Mouse (Mus musculus) lung, postnatal 0 days (tissue): ENCODE measurements at regions not wholly inside any gene's neighbourhood (a gene's known extent, or its start where the extent isn't known, plus 50 kb on each side); places are given as distances from the start of the nearest gene placed in this dataset.
A peak's percentile ranks its signal among the peaks of the same experiment; 100 is the strongest.

Source experiments
- ATAC-seq: fragments of 200-750 bp; cut with Nextera tagmentation; 2 replicates; pipeline ENCODE4 v1.8.0; 2017; ENCODE audit warnings: moderate library complexity
- DNase-seq: peaks from one replicate; pipeline ENCODE4 v3.0.0-alpha.2; 2016; ENCODE audit warnings: low spot score
- H3K27ac ChIP-seq: fragments of 300-500 bp; sonication (generic); 2 replicates; pipeline ENCODE4 v1.5.1; 2014; ENCODE audit warnings: antibody characterized with exemption, mild to moderate bottlenecking, low read length, mixed read lengths
- H3K27me3 ChIP-seq: fragments of 300-500 bp; sonication (generic); replicated peaks from 2 replicates; pipeline ENCODE4 v1.6.1; 2014; ENCODE audit warnings: low read length, mixed read lengths; ENCODE audit not compliant: insufficient read depth
- H3K36me3 ChIP-seq: fragments of 300-500 bp; sonication (generic); 2 replicates; pipeline ENCODE4 v1.6.1; 2014; ENCODE audit warnings: low read length, mixed read lengths; ENCODE audit not compliant: insufficient read depth
- H3K4me1 ChIP-seq: fragments of 300-500 bp; sonication (generic); 2 replicates; pipeline ENCODE4 v1.6.1; 2014; ENCODE audit warnings: antibody characterized with exemption, low read depth, low read length, mixed read lengths; ENCODE audit not compliant: insufficient read depth
- H3K4me2 ChIP-seq: fragments of 300-500 bp; sonication (generic); replicated peaks from 2 replicates; pipeline ENCODE4 v1.6.1; 2014; ENCODE audit warnings: low read depth, mild to moderate bottlenecking, low read length, moderate library complexity, mixed read lengths
- H3K4me3 ChIP-seq: fragments of 300-500 bp; sonication (generic); 2 replicates; pipeline ENCODE4 v1.5.1; 2014; ENCODE audit warnings: low read depth, low read length
- H3K9ac ChIP-seq: fragments of 300-500 bp; sonication (generic); replicated peaks from 2 replicates; pipeline ENCODE4 v1.6.1; 2014; ENCODE audit warnings: low read depth, mild to moderate bottlenecking
- H3K9me3 ChIP-seq: fragments of 300-500 bp; sonication (generic); 2 replicates; pipeline ENCODE4 v1.6.1; 2016; ENCODE audit warnings: low read length, mixed read lengths
- CTCF ChIP-seq: IDR thresholded peaks from 2 replicates; pipeline ENCODE4 v1.5.1; 2016; ENCODE audit warnings: antibody characterized with exemption, mild to moderate bottlenecking
- EP300 ChIP-seq: IDR thresholded peaks from 2 replicates; pipeline ENCODE4 v1.6.1; 2016; ENCODE audit warnings: antibody characterized with exemption, mild to moderate bottlenecking, control low read depth
- WGBS: fragments of 180-500 bp; shearing (Covaris S2); extraction: QIAGEN DNeasy Blood & Tissue Kit; methylation state at CpG from one replicate; pipeline ENCODE4 v1.1.7; 2014; 5-methylcytosine and 5-hydroxymethylcytosine counted together

GRCm38 (mm10) chr1:47310572-47311075 lies 418.0 kb upstream of the Slc39a10 start:
- Histone ChIP-seq H3K9ac (no peak overlapping the region), H3K9me3 (no peaks in the 10 kb centered on the region), H3K27me3 (no peaks in the 10 kb centered on the region), H3K4me1 (no peaks in the 10 kb centered on the region), H3K4me3 (no peak overlapping the region), H3K4me2 (no peak overlapping the region), H3K36me3 (no peaks in the 10 kb centered on the region), H3K27ac (no peak overlapping the region)
- WGBS = 70% methylated on average over 2 of the region's 2 CpGs
- no peak for DNase-seq
- TF ChIP-seq CTCF (no peak), EP300 (no peak)
- ATAC-seq = no peak

GRCm38 (mm10) chr1:47306961-47307360 lies 414.3 kb upstream of the Slc39a10 start:
- Histone ChIP-seq H3K36me3 (no peaks in the 10 kb centered on the region), H3K27me3 (no peaks in the 10 kb centered on the region), H3K4me3 (no peak overlapping the region), H3K9me3 (no peaks in the 10 kb centered on the region), H3K9ac (no peak overlapping the region), H3K4me2 (no peak overlapping the region), H3K4me1 (no peaks in the 10 kb centered on the region), H3K27ac (no peak overlapping the region)
- DNase-seq (no peak), ATAC-seq (no peak)
- TF ChIP-seq EP300 (no peak), CTCF (no peak)

DNA sequence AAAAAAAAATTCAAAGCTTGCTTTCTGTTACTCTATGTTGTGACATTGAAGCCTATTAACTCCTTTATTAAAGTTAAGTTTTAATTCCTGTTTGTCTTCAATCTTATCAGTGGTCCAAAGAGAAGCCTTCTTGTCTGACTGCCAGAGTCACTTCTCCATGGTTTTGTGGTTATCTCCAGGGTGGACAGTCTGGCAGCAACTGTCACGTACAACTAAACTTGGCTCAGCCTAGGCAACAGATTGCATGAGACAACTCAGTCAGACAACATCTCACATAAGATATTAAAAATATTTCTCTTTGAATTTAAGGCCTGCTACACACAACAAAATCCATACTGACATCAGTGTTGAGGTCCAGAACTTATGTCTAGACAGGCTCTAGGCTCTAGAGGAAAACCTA lies 406.7 kb upstream of the Slc39a10 start:
- DNase-seq (no peak), ATAC-seq (no peak)
- WGBS = 73% methylated on average over 1 of the region's 1 CpGs
- Histone ChIP-seq H3K4me3 (no peak overlapping the region), H3K27ac (no peak overlapping the region), H3K4me1 (no peaks in the 10 kb centered on the region), H3K36me3 (no peaks in the 10 kb centered on the region), H3K4me2 (no peak overlapping the region), H3K27me3 (no peaks in the 10 kb centered on the region), H3K9me3 (no peaks in the 10 kb centered on the region), H3K9ac (no peak overlapping the region)
- TF ChIP-seq EP300 (no peak), CTCF (no peak)

GRCm38 (mm10) chr1:47285639-47286038 lies 393.0 kb upstream of the Slc39a10 start:
- TF ChIP-seq CTCF = no peak
- TF ChIP-seq EP300 = no peak
- WGBS = 66% methylated on average over 1 of the region's 1 CpGs
- Histone ChIP-seq H3K4me3 (no peak overlapping the region), H3K4me2 (no peak overlapping the region), H3K9me3 (no peaks in the 10 kb centered on the region), H3K9ac (no peak overlapping the region), H3K27me3 (no peaks in the 10 kb centered on the region), H3K27ac (no peak overlapping the region), H3K4me1 (no peaks in the 10 kb centered on the region), H3K36me3 (no peaks in the 10 kb centered on the region)
- no peak for ATAC-seq
- DNase-seq = no peak

DNA sequence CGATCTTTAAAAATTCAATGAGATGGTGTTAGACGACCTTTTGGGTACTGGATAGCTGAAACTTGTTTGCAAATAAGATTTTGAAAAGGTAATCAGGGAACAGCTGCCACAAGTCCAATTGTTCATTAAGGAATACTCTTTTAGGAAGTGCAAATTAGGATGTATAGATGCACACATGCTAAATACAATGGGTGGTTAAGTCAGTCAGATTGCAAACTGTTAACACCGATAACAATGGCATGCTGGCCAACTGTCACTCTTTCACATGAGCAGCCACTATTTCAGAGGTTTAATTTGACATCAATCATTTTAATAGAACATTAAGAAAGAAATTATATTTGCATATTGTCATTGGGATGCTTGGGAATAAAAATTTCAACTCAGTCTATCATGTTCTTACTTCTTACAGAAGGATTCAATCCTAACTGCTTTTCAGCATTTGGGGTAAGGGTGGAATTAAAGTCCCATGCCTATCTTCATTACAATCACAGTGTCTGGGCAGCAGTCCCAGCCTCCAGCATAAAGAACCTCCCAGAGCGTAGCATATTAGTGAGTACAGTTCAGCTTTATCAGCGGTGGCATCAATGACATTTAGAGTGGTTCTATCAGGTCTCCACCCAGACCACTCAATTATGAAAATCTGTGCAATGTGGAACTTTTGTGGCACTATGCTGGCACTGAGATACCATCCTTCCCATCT lies 385.8 kb upstream of the Slc39a10 start:
- no peak for DNase-seq
- WGBS = 70% methylated on average over 5 of the region's 5 CpGs
- H3K4me3 ChIP-seq = no peak overlapping the region
- H3K9ac ChIP-seq = no peak overlapping the region
- no peaks in the 10 kb centered on the region for H3K9me3 ChIP-seq
- H3K27ac ChIP-seq = no peak overlapping the region
- H3K36me3 ChIP-seq = no peaks in the 10 kb centered on the region
- H3K4me1 ChIP-seq = no peaks in the 10 kb centered on the region
- ATAC-seq = no peak
- TF ChIP-seq EP300 (no peak), CTCF (no peak)
- no peaks in the 10 kb centered on the region for H3K27me3 ChIP-seq
- H3K4me2 ChIP-seq = no peak overlapping the region

DNA sequence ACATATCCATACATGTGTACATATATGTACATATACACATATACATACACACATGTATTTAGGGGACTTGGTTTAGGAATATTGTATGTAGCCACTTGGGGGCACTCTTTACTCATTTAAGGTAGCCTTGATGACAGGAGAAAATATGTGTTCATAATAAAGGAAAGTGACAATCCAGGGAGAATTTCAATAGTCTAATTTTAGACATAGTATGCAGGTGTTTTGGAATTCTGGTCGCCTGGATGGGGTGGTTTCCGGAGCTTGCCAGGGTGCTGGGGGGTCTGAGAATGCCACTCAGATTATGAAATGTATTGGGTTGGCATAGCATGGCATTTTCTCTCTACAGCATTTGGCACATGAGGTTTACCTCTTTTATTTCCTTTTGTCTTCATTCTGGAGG lies 385.2 kb upstream of the Slc39a10 start:
- no peak overlapping the region for H3K4me3 ChIP-seq
- ATAC-seq (no peak), DNase-seq (peak; percentile 70)
- no peak overlapping the region for H3K9ac ChIP-seq
- no peak overlapping the region for H3K27ac ChIP-seq
- 10% methylated on average over 2 of the region's 2 CpGs for WGBS
- H3K4me2 ChIP-seq = no peak overlapping the region
- no peaks in the 10 kb centered on the region for H3K9me3 ChIP-seq
- no peaks in the 10 kb centered on the region for H3K4me1 ChIP-seq
- TF ChIP-seq EP300 (no peak), CTCF (peak; percentile 59)
- no peaks in the 10 kb centered on the region for H3K36me3 ChIP-seq
- H3K27me3 ChIP-seq = no peaks in the 10 kb centered on the region

DNA sequence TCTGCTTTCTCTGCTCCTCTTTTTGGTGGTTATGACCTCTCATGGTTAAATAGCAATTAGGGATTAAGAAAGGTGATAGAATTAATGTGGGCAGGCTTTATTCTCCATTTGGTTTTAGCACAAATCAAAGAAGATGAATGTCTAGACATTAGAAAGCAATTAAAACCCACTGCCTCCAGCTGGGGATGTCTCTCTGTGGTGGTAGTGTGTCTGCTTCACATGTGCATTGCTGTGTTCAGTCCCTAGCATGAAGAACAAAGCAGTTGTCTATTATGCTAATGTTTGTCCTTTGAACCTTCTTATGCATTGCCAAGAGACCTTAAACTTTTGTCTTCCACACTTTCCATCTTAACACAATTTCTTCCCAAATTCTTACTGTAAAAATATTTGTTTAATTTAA lies 379.5 kb upstream of the Slc39a10 start:
- no peaks in the 10 kb centered on the region for H3K9me3 ChIP-seq
- TF ChIP-seq CTCF = no peak
- TF ChIP-seq EP300 = no peak
- H3K4me1 ChIP-seq = no peaks in the 10 kb centered on the region
- ATAC-seq (no peak), DNase-seq (no peak)
- H3K27ac ChIP-seq = no peak overlapping the region
- H3K4me3 ChIP-seq = no peak overlapping the region
- H3K36me3 ChIP-seq = no peaks in the 10 kb centered on the region
- no peak overlapping the region for H3K4me2 ChIP-seq
- no peaks in the 10 kb centered on the region for H3K27me3 ChIP-seq
- H3K9ac ChIP-seq = no peak overlapping the region
